Mouse (Mus musculus): Measurements from ENCODE around the gene Dscam. TPM values are rescaled to one million over a fixed set of nuclear protein-coding genes. Genes with fewer than 3 reads are reported as not detected.
A peak's percentile ranks its signal among the peaks of the same experiment; 100 is the strongest.

Dscam gene
- under 1 TPM; 0.11 to 0.12 TPM for total RNA-seq (2021)
- long read RNA-seq, experiment 1 = 0 reads
- long read RNA-seq, experiment 2 = 0 reads

GRCm38 (mm10) chr16:97170513-97171081, at the start of gene Dscam:
Gene Dscam, minus strand, starts transcription at chr16:97170752.
- DNase-seq = no peak

GRCm38 (mm10) chr16:97219381-97219780, 48.8 kb upstream of the Dscam start:
- no peak for DNase-seq

- no peak for DNase-seq
Measured at GRCm38 (mm10) chr16:97209997-97210396, 39.4 kb upstream of the Dscam start.

GRCm38 (mm10) chr16:97208276-97208675, 37.7 kb upstream of the Dscam start:
- DNase-seq = no peak

GRCm38 (mm10) chr16:97204090-97204489, 33.5 kb upstream of the Dscam start:
- no peak for DNase-seq

GRCm38 (mm10) chr16:97203554-97203953, 33.0 kb upstream of the Dscam start:
- DNase-seq = no peak

GRCm38 (mm10) chr16:97194630-97195029, 24.1 kb upstream of the Dscam start:
- no peak for DNase-seq

- DNase-seq = no peak
Measured at GRCm38 (mm10) chr16:97194179-97194578, 23.6 kb upstream of the Dscam start.

- no peak for DNase-seq
Measured at GRCm38 (mm10) chr16:97192296-97192695, 21.7 kb upstream of the Dscam start.

GRCm38 (mm10) chr16:97190604-97191003, 20.1 kb upstream of the Dscam start:
- no peak for DNase-seq

GRCm38 (mm10) chr16:97171500-97171899, 948 bp upstream of the Dscam start:
- no peak for DNase-seq

GRCm38 (mm10) chr16:97169901-97170512, 545 bp downstream of the Dscam start:
- DNase-seq = no peak

- no peak for DNase-seq
Measured at GRCm38 (mm10) chr16:97168614-97169013, 1.9 kb downstream of the Dscam start.

- DNase-seq = no peak
Measured at GRCm38 (mm10) chr16:97168030-97168429, 2.5 kb downstream of the Dscam start.

- DNase-seq = no peak
Measured at GRCm38 (mm10) chr16:97166166-97166565, 4.4 kb downstream of the Dscam start.

- DNase-seq = peak; percentile 16
Measured at GRCm38 (mm10) chr16:97165444-97166121, 5.0 kb downstream of the Dscam start.

GRCm38 (mm10) chr16:97158279-97158678, 12.3 kb downstream of the Dscam start:
- no peak for DNase-seq

GRCm38 (mm10) chr16:97144544-97145194, 25.9 kb downstream of the Dscam start:
- DNase-seq = no peak

GRCm38 (mm10) chr16:97141943-97142342, 28.6 kb downstream of the Dscam start:
- DNase-seq = no peak

GRCm38 (mm10) chr16:97135003-97135827, 35.3 kb downstream of the Dscam start:
- DNase-seq = no peak

- no peak for DNase-seq
Measured at GRCm38 (mm10) chr16:97127296-97127695, 43.3 kb downstream of the Dscam start.

- DNase-seq = no peak
Measured at GRCm38 (mm10) chr16:97110028-97110427, 60.5 kb downstream of the Dscam start.

Data from gastrocnemius, postnatal 10 days (tissue).